Mouse (Mus musculus) monocyte, adult 5-6 weeks (primary cell): ENCODE data around the gene Plekha4. TPM values are rescaled to one million over a fixed set of nuclear protein-coding genes. Genes with fewer than 3 reads are reported as not detected.
"Not testable (repeated sequence)": the region's sequence is repeated elsewhere in the genome, so short reads cannot be mapped to it uniquely, and the experiment has no call there.

Experiments used
- ATAC-seq: fragments of 153-309, 156-312 bp; replicated peaks from 2 replicates; pipeline ENCODE4 v1.8.0; 2017; ENCODE audit warnings: mild to moderate bottlenecking; ENCODE audit not compliant: low TSS enrichment, insufficient number of reproducible peaks, severe bottlenecking, poor library complexity, low FRiP score
- total RNA-seq: library from RNA; stranded (forward); fragments of 200-1000, 200-491, 200-594 nt; gene quantifications from 3 replicates; pipeline ENCODE4 v1.2.3, GENCODE M21; 2017

Gene Plekha4
- total RNA-seq, 1 experiment from 2014 or later = 0.10 TPM

GRCm38 (mm10) chr7:45498427-45498826, 27.7 kb upstream of the Plekha4 start:
- ATAC-seq = no peak

GRCm38 (mm10) chr7:45507583-45507982, 18.5 kb upstream of the Plekha4 start:
- ATAC-seq = no peak

GRCm38 (mm10) chr7:45508561-45508960, 17.6 kb upstream of the Plekha4 start:
- no peak for ATAC-seq

DNA sequence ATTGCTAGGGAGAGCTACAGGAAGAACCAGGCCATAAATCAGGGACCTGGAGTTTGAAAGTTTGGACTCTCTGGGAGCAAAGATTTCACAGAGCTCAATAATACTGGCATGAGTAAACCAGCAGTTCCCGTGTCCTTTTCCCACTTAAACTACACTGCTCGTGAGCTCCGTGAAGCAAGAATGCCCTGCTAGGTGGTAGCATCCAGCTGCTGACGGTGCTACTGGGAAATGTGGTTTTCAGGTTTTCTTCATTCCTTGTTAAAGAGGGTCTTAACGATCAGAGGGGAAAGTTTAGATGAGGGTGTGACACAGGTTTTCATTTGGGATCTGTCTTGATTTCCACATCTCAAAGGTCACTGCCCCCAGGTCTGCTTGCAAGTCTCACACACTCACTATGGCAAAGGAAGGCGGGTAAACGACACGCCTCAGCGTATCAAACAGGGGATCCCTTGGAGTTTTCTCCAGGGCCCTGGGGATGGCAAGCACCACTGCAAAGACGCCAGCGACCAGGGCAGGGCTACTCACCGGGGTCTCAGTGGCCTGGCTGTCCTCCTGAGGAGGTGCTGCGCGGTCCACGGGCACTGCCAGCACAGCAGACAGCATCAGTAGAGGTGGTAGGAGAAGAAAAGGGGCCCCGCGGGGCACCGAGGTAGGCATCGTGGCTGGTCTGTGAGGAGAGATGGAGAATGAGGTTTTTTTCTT, 16.8 kb upstream of the Plekha4 start:
- no peak for ATAC-seq

DNA sequence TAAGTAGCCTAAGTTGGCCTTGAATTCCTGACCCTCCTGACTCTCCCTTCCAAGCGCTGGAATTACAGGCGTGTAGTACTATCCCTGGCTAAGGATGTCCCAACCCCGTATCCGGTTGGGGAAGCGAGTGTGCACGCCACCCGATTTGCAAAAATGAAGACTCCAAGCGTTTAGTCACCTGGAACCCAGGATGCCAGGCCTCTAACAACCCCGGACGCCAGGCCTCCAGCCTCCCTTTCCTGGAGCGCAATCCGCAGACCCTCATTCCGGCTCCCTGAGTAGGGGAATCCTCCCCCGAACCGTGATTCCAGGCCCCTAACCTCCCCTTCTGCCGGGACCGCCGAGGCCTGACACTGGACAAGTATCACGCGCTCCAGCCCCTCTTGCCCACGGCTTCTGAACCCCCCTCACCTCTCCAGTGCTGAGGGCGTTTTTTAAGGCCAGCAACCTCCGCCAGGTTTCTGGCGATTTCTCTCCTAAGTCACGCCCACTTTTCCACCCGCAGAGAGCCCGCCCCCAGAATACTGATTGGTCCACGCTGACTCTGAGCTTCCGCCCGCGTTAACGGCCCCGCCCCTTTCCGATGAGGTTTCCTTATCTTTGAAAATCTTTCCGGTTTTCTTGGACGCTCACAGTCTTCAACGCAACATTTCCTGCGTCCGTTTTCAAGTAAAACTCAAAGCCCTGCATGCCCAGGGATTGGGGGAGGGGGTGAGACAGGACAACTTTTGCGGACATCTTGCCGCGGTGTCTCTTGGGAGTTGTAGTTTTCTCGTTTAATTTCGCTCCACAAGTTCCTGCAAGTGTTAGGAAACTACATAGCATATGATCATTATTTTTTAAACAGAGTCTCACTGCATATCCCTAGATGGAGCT, 16.0 kb upstream of the Plekha4 start, which contains the start of gene Nucb1:
TSS of gene Nucb1 (minus strand) at position 495 of the 876 bp plus-strand sequence.
- ATAC-seq = peak; percentile 95

DNA sequence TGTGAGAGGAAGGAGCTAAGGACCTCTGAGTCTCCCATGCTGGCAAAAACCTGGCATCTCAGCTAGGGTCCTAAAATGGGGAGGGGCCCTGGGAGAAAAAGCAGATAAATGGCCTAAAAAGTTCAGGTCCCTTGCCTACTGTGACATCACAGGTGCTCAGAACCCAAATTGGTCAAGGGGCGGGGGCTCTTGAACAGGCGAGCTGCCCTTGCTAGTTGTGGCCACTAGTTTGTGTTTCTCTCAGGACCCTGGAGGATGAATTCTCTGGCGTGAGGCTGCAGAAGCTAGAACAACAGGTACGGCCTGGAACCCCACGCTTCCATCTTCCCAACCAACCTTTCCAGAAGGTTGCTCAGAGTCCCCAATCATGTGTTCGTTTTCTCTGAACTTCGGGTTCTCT, 11.7 kb upstream of the Plekha4 start:
- ATAC-seq = no peak

- ATAC-seq = no peak
Measured at GRCm38 (mm10) chr7:45515436-45515835, 10.7 kb upstream of the Plekha4 start.

DNA sequence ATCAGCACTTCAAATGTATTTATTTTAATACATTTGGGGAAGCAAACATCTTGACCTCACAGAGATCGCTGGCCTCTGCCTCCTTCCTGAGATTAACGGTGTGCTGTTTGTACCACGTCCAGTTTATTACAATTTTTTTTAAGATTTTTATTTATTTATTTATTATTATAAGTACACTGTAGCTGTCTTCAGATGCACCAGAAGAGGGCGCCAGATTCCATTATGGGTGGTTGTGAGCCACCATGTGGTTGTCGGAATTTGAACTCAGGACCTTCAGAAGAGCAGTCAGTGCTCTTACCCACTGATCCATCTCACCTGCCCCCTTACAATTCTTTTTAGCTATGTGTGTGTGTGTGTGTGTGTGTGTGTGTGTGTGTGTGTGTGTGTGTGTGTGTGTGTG, 9.3 kb upstream of the Plekha4 start:
- ATAC-seq = not testable (repeated sequence)

- no peak for ATAC-seq
Measured at GRCm38 (mm10) chr7:45518618-45519017, 7.5 kb upstream of the Plekha4 start.

GRCm38 (mm10) chr7:45519345-45520120, 6.6 kb upstream of the Plekha4 start:
- ATAC-seq = no peak

DNA sequence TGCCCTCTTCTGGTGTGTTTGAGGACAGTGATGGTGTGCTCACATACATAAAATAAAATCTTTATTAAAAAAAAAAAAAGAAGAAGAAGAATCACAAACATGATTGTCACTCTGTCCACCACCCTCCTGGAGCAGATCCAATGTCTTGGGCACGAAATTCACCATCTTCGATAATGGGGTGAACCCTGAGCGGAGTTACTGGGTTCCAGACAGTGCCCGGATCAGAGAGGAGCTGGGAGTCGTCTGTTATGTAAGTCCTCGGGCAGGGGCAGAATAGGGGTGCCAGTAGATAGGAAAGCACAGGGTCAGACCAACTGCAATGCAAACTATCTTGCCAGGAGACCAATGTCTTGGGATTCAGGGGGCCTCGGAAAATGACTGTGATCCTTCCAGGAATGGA, 5.5 kb upstream of the Plekha4 start:
- no peak for ATAC-seq

DNA sequence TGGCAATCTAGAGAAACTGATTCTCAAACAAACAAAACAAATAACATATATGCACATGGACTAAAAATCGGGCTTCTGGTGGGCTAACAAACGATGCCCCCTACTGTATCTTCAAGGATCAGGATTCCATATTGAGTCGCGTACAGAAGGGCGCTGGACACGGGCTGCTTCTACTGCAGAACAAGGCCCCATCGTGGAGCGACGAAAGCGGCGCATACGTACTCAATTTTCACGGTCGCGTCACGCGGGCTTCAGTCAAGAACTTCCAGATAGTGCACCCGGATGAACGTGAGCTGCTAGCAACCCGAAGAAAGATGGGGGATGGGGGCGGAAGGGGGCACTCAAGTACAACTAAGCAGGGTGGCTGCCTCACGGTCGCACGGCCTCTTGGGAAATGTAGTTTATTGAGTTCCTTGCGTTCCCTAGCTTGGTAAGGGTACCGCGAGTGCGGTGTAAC, 4.4 kb upstream of the Plekha4 start:
- peak; percentile 75 for ATAC-seq

DNA sequence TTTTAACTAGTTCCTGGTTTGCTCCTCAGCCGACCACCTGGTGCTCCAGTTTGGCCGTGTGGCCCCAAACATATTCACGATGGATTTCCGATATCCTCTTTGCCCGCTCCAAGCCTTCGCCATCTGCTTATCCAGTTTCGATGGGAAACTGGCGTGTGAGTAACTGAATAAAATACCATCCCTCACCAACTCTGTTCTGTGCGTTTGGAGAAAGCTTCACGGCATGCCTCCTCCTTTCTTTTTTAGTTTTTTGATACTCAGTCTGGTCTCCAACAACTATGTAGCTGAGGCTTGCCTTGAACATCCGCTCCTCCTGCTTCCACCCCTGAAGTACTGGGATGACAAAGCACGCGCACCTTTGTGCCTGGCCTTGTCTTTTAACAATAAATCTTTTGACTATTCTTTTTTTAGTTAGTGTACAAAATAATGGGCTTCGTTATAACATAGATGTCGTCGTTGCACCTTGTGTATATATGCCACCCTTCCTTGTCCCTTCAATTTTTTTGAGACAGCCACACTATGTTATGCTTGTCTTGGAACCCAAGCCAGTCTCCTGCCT, 3.9 kb upstream of the Plekha4 start:
- no peak for ATAC-seq

DNA sequence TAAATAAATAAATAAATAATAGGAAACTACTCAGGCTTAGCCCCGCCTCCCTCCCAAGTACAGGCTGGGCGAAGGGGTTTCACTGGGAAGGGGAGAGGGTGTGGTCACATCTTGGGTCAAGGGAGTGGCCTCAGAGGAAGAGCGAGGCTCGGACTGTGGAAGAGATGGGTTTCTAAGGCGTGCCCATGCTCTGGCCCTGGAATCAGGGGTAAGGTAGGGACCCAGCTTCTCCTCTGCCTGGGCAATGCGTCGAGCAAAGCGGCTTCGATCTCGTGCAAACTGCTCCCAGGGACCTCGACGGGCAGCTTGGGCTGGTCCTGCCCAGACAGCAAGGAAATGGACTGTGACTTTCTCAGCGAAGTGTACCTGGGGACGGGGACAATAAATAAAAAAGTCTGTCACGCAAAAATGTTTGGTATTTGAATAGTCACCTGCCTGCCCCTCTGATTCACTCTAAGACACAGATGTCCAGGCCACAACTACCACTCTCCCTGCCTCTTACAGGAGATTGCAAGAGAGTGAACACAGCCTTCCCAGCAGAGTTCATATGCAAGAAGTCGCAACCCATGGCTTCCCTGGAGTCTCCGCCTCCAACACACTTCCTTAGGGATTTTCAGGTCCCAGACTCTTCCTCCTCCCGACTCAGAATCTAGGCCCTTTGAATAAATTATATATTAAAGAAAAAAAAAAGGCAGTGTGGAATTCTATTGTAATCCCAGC, 3.0 kb upstream of the Plekha4 start:
- ATAC-seq = no peak

DNA sequence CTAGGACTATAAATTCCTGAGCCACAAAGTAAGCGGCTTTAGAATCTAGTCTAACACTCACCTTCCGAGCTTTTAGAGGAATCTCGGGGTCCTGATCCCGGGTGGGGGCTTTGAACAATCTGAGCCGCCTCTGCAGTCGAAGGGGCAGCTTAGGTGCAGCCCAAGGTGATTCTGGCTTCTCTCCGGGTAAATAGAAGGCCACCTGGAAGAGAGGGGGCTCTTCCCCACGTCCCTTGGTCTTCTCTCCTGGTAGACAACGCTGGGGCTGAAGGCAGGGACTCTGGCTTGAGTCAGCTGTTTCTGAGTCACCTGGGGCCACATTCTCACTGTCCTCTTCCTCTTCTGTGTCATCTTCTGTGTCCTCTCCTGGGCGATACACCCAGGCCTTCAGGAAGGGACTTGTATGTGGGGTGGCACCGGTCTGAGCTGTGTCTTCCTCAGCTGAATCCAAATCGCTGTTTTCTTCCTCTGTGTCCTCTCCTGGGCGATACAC, 2.4 kb upstream of the Plekha4 start:
- ATAC-seq = no peak

GRCm38 (mm10) chr7:45524841-45525621, 1.1 kb upstream of the Plekha4 start:
- no peak for ATAC-seq

DNA sequence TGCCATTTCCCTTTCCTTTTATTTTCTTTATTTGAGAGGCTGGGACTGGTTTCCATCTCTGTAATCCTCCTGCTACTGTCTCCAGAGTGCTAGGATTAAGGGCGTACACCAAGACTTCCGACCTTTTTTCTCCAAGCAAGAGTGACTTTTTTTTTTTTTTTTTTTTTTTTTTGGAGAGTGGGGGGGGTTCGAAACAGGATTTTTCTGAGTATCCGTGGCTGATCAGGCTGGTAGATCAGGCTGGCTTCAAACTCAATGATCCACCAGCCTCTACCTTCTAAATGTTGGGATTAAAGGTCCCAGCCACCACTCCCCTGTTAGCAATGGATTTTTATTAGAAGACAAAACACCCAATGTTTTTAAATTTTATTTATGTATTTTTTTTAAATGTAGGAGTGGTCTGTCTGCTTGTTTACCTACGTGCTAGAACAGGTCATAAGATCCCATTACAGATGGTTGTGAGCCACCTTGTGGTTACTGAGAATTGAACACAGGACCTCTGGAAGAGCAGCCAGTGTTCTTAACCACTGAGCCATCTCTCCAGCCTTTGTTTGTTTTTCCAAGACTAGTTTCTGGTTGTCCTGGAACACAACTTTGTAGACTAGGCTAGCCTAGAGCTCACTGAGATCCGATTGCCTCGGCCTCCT, 467 bp downstream of the Plekha4 start:
- ATAC-seq = no peak
